Mouse (Mus musculus) kidney, adult 18-20 months (tissue): ENCODE results near the gene Pth2.

Experiments
- DNase-seq: peaks from one replicate; pipeline ENCODE4 v3.0.0; 2021

The Pth2 gene

GRCm38 (mm10) chr7:45174567-45175280, 6.1 kb upstream of the Pth2 start:
- DNase-seq: no peak

DNA sequence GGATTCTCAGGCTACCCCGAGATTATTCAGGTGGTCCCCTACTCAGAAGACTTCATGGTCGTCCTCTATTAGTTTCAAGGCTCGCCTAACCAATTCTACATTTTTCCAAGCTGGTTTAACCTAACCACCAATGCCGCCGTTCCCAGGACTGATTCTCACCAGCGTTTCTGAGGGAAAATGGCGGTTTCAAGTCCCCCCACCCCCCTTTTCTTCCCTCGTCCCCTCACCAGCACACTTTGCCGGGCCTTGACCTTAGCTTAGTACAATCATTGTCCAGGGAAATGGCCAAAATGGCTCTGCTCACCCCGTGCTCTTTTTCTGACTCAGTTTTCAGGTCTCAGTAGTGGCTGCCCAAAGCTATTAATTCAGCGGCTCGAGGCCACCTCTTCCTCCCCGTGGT, 5.4 kb upstream of the Pth2 start:
- no peak for DNase-seq

GRCm38 (mm10) chr7:45175929-45176328, 4.9 kb upstream of the Pth2 start:
- DNase-seq: no peak

DNA sequence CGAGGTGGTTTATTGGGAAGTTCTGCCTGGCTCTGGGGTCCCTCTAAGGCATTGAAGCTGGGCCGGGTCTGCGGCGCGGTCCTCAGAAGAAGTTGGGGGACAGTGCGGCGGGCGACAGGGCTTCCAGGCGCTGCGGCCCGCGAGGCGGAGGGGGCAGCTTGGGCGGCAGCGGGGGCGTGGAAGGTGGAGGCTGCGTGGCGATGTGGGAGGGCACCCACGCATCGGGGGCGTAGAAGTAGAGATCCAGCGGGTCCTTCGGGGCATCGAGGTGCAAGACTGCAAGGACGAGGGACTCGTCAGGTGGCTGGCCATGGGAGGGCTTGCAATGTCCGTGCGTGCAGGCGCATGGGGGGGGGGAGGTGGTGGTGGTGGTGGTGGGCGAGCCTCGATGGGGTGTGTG, 4.4 kb upstream of the Pth2 start:
- no peak for DNase-seq

DNA sequence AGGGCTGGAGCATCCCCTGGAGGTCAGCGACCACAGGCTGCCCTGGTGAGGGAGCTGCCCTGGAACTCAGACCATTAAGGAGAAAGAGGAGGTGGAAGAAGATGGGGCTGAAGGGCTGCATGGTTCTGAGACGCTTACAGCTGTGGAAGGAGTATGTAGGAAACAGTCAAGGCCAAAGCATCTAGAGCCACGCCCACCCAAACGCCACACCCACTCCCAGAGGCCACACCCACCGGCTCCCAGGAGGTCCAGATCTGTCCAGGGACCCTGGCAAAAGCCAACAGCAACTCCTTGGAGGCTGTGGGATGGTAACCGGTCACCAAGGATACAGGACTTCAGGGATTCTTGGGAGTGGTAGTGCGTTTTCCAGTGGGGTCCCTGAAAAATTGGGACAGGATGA, 2.2 kb upstream of the Pth2 start:
- no peak for DNase-seq

GRCm38 (mm10) chr7:45179469-45179868, 1.3 kb upstream of the Pth2 start, which contains the start of gene Gfy:
Gene Gfy, minus strand, starts transcription at chr7:45179569.
- no peak for DNase-seq

GRCm38 (mm10) chr7:45181540-45181939, 745 bp downstream of the Pth2 start:
- no peak for DNase-seq

- DNase-seq: peak; percentile 88
These were observed 1.4 kb downstream of the Pth2 start for GRCm38 (mm10) chr7:45182199-45182601.

DNA sequence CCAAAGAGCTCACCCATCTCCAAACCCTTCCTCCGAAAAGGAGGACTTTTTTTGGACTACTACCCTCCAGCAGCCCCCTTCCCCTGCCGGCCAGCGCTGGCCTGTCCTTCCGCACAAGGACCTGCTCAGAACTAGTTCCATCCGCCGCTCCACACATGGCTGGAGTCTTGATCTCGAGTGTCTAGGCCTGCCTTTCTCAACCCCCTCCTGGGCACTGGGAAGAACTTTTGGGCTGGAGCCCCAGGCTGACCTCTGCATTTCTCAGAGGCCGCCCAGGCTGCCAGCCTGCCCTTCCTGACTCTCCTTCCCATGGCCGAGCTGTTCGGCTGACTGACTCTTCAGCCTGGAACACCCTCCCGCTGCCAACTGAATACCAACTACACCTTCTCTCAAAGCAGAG, 1.8 kb downstream of the Pth2 start:
- no peak for DNase-seq

DNA sequence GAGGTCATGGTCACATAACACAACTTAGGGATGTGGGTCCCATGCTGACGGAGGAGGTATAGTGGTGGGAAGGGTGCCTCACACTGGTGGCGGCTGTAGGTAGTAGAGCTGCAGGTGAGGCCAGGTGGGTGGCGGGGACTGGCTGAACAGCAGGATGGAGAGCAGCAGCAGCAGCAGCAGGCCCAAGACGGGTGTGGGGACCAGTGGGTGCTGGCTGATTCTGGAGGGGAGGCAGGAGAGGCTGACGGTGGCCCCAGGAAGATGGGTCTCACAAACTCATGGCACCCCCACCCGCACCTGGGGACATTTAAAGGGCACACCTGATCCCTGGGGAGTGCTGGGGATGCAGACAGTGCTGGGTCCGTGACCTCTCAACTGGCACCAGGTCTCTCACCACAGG, 2.9 kb downstream of the Pth2 start:
- DNase-seq: no peak

- DNase-seq: no peak
These were observed 5.1 kb downstream of the Pth2 start for GRCm38 (mm10) chr7:45185921-45186320.

DNA sequence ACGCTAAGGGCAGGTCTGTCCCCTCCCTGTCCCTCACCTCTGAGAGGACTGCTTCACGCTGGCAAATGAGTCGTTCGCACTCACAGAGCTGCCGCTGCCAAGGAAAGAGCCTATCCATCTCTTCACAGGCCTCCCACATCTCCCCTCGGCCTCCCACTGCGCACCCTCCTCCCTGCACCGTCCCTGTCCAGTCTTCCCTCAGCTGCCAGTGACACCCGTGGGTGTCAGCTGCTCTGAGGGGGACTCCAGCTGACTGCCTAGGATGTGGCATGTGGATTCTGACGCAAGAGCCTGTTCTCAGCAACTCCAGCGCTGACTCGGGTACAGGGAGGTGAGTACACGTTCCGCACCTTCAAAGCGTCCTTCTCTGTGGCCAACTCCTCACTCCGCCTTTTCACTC, 8.8 kb downstream of the Pth2 start:
- no peak for DNase-seq

GRCm38 (mm10) chr7:45190186-45190585, 9.4 kb downstream of the Pth2 start:
- DNase-seq: no peak

GRCm38 (mm10) chr7:45191161-45191560, 10.4 kb downstream of the Pth2 start:
- no peak for DNase-seq

- DNase-seq: no peak
These were observed 11.1 kb downstream of the Pth2 start for GRCm38 (mm10) chr7:45191803-45192363.

- DNase-seq: no peak
These were observed 12.0 kb downstream of the Pth2 start for GRCm38 (mm10) chr7:45192585-45193310.

- no peak for DNase-seq
These were observed 12.6 kb downstream of the Pth2 start for GRCm38 (mm10) chr7:45193406-45193805.

DNA sequence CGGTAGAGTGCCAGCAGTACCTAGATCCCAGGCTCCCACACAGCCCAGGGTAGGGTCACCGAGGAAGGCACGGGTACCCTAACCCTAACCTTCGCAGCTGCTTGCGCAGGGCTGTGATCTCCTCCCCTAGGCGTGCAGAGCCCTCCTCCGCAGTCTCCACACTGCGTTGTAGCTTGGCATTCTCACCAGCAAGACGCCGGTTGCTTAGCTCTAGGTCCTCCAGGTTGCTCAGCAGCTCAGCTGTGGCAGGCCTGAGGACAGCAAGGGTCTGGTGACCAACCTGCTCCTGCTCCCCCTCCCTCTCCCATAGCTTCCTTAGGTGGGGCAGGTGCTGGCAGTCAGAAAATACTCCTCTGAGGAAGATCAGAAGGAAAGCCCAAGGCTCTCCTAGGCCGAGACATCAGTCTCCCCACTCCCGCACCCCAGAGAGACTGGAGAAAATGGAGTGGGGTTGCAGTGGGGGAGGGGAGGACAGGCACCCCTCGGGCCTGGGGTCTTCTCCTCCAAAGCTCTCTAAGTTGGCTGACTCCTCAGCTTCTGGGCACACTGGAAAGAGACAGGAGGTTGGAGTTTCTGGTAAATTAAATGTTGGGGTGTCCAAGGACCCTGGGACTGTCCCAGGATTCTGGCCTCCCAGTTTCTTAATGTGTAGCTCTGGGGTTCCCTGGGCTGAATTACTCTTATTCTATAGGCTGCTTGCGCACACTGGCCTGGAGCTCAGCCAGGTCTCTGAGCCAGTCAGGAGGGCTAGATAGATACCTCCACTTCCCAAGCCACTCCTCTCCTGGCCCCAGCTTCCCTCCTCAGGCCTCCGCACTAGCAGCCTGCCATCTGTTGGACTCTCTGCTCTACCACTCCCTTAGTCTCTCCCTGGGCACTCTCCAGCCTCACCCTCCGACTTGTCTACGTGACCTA, 13.3 kb downstream of the Pth2 start:
- no peak for DNase-seq

DNA sequence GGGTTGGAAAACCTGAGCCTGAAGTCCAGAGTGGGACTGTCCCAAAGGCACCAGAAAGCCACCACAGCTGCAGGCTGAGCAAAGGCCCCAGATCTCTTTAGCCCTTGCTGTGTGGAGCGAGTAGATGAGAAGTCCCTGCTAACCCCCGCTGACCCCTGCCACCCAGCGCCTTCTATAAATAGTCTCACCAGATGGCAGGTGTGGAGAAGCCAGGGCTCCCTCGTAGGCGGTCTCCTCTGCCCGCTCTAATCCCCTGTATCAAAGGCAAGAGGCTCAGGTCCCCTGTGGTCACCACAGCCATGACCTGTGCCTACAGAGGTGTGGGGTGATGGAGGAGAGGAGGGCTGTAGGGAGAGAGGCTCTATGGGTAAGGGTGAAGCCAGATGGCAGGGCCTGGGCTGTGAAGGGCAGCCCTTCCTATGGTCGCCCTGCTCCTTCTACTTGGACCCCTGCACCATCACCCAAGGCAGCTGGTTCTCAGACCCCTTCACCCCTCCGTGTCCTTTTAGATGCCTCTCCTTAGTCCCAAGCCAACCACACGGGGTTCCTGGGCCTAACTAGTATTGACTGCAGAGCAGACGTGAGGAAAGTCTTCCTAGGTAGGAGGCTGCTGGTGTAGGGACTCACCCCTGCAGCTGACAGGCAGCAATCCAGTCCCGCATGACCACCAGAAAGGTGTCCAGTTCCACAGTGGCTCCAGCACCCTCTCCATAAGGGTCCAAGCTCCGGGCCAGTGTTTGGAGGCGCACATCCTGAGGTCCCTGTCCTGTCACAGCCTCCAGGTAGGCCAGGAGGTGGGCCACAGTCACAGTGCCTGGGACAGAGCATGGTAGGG, 14.8 kb downstream of the Pth2 start:
- DNase-seq: no peak

DNA sequence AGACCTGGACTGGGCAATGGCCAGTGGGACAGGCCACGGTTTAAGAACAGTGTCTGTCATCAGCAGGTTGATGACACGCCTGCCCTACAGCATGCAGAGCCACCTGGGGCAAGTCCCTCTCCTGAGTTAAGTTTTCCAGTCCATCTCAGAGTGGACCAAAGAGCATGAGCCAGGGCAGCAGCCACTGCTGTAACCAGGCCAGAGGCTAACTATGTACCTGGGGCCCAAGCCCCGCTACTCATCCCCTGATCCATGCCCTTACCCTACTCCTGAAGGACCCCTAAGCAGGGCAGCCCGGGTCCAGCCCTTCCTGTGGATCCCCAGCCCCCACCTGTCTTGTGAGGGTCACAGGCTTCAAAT, 15.4 kb downstream of the Pth2 start:
- no peak for DNase-seq

DNA sequence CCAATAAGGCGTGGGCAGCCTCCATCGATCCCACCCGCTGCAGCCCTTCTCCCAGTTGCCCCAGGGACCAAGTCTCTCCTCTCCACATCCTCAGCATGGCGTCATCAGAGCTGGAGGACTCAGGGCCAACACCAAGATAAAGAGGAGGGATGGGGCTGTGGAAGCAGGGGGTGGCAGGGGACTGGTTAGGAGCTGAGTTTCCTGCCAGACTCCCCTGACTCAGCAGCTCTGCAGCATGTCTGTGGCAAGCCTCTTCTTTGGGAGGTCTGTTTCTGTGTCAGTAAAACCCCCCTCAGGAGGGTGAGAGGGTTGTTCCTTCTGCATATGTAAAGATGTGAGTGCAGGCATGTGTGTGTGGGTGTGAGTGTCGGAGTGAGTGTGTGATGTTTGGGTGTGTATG, 16.2 kb downstream of the Pth2 start:
- no peak for DNase-seq

GRCm38 (mm10) chr7:45198435-45198834, 17.6 kb downstream of the Pth2 start:
- DNase-seq: peak; percentile 76
